Mouse (Mus musculus) c-Kit-positive CD71-negative TER-119-negative erythroid progenitor cells, embryonic 14.5 days (primary cell): ENCODE results near the gene Atl3.
A peak's percentile ranks its signal among the peaks of the same experiment; 100 is the strongest.
"Not testable (repeated sequence)": the region's sequence is repeated elsewhere in the genome, so short reads cannot be mapped to it uniquely, and the experiment has no call there.

ENCODE experiments used
- DNase-seq: peaks from one replicate; pipeline ENCODE4 v3.0.0-alpha.2; 2013; ENCODE audit warnings: low read depth

Gene Atl3

DNA sequence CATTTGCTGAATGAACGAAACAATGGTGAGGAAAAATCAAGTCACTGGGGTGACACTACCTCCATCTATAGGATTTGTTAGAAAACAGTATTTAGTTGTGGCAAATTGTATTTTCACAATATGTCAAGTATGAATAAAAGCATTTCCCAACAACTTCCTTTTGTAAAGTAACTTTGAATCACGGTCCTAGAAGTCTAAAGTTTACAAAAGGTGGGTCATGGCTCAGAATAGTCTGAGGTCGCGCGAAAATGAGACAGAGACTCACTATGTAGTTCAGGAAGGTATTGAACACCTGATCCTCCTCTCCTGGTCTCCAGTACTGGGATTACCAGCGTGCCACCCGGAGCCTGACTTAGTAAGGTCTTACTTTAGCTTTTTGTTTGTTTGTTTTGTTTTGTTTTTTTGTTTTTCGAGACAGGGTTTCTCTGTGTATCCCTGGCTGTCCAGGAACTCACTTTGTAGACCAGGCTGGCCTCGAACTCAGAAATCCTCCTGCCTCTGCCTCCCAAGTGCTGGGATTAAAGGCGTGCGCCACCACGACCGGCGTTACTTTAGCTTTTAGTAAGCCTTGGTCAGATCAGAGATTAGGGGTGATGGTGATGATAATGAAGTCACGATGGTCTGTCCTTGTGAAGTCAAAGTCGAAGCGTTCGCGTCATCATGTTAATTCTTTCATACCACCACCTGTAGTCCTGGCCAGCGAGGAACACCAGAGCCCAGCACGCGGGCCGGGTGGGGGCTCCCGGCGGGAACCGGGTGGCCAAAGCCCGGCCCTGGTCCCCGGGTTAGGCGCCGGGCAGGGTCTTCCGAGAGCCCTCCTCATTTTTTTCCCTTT lies at the start of gene Atl3:
Atl3 (plus strand) TSS at position 689 of the 835 bp plus-strand sequence.
- DNase-seq, result no peak

DNA sequence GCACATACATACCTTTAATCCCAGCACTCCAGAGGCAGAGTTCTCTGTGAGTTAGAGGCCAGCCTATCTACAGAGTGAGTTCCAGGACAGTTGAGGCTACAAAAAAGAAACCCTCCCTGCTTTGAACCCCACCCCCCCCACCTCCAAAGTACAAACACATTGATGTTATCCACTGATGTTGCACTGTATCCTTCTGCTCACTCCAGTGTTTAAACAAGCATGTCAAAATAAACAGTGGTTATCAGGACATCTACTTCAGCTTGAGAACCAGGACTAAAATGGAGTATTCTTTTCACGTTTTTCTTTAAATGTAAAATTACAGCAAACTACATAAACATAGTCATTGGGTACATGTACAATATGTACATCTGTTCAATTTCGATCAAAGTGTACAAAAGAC lies 48.7 kb upstream of the Atl3 start:
- DNase-seq, result no peak

DNA sequence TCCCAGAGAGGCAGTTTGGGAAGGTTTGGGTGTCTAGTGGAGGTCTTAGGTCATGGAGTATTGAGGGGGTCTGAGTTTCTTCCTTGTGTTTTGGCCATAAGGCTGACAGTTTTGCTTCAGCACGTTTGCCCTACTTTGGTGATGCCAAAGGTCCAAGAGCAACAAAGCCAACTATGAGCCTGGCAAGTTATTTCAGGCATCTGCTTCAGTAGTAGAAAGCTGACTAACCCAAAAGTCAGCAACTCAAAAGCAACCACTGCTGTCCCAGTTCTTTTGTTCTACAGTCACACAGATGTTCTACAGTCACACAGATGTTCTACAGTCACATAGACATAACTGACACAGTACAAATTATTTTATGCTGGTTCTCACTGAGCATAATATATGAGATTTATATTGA lies 48.2 kb upstream of the Atl3 start:
- no peak for DNase-seq

DNA sequence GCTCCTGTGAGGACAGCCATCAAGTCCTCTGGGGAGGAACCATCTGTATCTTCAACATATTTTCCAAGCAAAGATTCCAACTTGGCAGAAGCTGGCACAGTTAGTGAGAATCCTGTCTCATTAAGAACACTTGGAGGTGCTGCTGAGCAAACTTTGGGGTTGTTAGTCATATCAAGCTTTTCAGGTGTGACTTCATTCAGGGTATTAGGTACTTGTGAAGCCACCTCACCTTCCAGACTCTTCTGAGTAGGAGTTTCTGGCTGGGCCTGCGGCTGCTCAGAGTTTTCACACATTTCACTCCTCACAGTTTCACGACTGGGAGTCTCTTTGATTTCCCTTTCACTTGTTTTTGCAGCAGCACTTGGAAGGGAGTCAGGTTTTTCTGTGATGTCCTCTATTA lies 37.0 kb upstream of the Atl3 start:
- DNase-seq, result no peak

DNA sequence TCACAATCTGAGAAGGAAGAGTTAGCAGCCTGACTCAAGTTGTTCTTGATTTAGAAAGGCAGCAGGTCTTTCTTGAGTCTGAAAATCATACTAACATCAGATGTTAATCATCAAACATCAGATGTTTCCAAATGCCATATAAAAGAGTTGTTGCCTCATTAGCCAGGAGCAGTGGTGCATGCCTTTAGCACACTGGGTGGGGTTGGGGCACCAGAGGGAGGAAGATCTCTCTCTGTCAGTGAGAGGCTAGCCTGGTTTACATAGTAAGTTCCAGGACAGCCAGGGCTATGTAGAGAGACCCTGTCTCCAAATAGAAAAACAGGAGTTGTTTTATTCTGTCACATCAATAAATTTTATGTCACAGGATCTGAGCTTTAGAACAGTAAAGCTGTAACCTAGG lies 34.9 kb upstream of the Atl3 start:
- DNase-seq, result no peak

DNA sequence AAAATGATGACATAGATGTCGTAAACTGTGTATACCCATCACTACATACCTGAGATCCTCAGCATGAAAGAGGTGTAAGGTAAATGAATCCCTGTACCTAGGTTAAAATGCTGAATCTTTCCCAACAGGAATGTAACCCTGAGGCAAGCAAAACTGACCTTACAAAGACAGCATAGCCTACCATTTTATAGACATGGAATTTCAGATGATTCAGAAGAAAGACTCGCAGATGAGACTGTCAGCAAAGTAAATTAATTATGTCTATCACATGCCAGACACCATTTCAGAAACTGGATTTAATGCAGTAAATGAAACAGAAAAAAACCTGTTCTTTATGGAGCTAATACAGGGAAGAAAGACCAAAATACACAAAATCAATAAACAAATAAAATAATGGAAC lies 34.5 kb upstream of the Atl3 start:
- DNase-seq, result no peak

DNA sequence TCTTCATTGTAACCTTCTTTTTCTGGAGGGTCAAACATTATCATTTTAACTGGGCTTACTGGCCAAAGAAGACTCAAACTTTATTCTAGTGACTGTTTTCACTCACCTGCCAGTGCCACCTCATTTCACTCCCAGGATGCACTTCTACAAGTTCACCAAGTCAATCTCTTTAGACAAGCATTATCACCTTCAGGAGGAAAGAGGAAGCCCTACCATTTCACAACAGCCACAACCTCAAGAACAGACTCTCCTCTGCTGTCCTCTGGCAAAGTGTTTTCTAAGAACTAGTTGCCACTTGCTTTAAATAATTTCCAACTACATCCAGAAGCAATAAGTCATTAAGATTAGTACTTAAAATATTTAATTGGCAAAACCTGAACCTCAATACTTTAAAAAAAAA lies 25.9 kb upstream of the Atl3 start:
- no peak for DNase-seq

DNA sequence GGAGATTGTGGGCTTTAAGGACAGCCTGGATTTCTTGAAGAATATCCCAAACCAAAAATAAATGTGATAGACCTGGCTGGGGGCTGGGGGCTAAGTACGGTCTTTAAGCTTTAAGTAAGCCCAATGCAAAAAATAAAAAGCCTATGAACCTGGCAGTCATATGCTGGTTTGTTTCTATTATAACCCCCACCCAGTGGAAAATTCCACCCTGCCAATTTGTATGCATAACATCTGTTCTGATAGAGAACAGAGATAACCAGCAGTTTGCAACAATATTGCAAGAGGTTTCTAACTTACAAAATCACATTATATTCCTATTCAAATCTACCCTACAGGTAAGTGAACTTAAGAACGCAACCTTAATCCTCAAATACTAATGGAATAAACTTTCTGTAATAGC lies 23.2 kb upstream of the Atl3 start:
- no peak for DNase-seq

DNA sequence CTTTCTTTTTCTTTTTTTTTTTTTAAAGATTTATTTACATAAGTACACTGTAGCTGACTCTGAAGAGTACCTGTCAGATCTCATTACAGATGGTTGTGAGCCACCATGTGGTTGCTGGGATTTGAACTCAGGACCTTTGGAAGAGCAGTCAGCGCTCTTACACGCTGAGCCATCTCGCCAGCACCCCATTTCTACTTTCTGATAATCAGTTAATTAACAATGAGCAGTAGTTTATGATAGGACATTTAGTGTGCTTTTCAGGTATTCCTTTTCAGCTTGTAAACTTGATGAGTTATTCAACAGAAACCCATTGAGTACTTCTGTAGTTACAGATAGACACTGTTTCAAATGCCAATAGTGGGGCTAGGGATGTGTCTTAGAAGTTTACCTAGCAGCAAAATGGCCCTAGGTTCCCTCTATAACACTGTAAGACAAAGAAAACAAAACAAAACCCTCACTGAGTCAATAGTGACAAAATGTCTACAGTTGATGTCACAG lies 14.0 kb upstream of the Atl3 start:
- DNase-seq, result no peak

DNA sequence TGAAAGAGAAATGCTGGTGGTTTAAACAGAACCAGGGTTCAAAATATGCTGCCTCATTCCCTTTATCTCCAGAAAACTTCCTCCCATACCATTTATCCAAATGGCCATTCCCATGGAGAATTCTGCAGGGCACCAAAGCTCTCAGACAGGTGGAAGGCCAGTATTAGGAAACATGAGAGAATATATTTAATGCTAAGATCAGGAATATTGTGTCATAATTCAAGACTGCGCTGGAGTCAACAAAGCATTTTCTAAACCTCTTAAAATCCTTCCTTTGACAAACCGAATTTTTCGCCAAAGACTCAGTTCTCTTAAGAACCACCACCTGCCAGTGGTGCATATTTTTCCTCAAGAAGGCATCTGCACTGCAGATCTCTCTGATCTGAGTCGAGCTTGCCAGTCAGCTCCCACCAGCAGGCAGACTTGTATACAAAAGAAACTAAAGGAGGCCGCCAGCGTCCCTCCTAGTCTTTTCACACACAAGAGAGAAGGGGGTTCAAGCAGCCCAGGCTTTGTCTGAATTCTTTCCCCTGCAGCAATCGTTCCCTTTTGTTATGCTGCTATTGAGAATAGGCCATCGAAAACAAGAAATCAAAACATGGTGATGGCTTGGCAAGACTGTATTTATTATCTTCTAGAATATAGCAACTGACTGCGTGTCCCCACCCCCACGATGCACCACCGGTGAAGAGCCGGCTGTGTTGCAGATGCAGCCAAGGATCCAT lies 12.1 kb upstream of the Atl3 start:
- DNase-seq, result no peak

DNA sequence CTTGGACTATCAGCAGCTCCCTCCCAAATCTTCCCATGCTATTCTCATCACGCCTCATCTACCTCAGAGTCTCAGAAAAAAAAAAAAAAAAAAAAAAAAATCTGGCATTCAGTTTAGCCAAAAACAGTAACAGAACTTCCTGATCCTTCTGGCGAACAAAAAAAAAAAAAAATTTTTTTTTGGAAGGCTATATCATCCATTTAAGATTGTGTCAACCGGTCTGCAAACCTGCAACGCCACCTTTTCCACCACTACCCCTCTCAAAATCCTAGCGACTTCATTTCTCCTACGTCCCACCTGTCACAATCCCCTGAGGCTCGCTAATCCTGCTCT lies 11.6 kb upstream of the Atl3 start:
- no peak for DNase-seq

DNA sequence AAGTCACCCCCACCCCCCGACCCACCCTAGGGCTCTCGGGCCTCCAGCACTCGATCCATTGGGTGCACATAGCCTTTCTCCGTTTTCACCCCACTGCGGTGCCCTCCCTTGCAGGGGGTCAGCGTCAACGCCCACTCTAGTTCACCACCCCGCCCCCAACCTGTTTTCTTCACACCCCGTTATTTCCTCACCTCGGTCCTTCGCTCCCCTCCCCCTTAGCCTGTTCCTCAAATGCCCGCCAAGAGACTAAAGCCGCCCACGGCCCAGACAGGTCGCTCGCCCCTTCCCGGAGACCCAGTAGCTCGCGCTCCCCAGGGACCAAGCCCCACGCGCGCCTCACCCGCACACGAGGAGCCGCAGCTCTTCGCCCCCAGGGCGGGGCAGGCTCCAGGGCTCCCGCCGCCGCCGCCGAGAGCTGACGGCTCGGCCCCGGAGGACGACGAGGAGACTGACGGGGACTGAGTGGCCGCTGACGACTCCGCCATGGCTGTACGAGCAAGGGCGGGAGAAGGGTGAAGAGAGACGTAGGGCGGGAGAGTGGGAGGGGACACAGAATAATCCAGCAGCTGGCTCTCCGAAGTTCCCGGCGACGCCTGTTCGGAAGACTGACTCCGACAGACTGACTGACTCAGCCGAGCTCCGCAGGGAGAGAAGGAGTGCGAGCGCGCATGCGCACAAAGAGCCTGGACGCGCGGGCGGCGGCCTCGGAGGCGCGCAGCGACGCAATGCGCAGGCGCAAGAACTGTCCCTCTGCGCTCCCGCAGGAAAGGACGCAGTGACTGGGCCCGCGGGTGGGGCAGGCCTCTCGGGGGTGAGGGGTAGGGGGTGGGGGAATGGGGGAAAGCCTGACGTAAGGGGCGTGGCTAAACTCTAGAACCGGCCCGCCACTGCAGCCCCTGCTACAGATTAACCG lies 11.0 kb upstream of the Atl3 start, which contains the start of gene Rtn3:
Rtn3 (minus strand) TSS at position 683 of the 913 bp plus-strand sequence.
- DNase-seq, result peak; percentile 92

DNA sequence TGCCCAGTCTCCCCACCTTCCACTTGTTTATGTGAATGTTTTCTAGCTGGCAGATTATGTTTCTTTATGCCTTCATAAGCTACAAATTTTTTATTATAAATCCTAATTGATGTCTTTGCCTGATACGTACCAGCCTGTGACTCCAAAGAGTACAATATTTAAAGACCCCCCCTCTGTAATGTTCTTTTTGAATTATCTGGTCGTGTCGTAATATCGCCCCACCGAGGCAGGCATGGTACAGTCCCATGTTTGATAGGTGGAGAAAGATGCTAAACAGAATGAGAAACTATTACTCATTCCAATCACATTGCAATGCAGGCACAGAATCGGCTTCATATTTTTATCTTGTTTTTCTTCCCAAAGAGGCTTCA lies 10.3 kb upstream of the Atl3 start:
- DNase-seq, result no peak

DNA sequence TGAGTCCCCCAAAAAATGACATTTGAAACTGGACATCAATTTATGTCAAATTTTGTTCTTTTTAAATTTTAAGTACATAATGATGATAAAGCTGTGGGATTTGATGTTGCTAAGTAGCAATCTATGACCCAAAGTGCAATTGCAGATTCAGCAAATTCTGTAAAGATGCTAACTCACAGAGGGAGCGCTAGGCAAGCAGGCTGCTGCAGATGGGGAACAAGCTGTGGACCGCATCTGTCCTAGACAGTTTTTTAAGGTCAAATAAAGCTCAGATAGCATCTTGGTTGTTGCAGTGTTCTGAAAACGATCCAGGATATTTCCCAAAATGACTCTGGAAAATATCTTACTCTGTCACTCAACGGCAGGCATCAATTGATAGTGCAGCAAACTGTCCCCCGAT lies 9.8 kb upstream of the Atl3 start:
- DNase-seq, result no peak

DNA sequence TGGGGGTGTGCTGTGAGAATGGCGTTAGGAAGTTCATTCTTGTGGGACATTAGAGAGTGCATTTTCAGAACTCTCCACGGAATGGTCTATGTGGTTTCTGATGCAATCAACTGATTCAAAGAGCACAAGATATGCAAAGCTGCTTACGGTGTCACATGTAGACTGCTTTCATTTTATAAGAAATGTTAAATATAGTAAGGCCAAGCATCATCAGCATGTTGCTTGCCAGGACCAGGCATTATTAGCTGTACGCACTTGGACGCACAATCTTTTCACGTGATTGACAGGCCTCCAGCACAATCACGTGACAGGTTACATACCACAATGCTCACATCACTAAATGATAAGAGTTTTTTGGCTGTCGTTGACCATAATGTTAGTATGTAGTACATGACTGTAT lies 6.2 kb upstream of the Atl3 start:
- DNase-seq, result no peak

DNA sequence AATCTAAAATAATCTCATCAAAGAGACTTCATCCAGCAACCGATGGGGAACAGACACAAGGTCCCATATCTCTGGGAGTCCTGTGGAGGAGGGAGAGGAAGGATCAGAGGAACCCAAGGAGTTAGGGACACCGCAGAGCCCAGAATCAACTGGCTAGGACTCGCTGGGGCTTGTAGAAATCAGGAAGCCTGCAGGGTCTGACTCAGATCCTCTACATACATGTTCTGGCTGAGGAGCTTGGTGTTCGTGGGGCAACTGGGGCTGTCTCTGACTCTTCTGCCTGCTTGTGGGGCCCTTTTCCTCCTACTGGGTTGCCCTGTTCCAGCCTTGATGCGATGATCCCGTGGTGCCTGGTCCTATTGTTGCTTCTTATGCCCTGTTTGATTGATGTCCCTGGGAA lies 1.9 kb upstream of the Atl3 start:
- DNase-seq, result no peak

DNA sequence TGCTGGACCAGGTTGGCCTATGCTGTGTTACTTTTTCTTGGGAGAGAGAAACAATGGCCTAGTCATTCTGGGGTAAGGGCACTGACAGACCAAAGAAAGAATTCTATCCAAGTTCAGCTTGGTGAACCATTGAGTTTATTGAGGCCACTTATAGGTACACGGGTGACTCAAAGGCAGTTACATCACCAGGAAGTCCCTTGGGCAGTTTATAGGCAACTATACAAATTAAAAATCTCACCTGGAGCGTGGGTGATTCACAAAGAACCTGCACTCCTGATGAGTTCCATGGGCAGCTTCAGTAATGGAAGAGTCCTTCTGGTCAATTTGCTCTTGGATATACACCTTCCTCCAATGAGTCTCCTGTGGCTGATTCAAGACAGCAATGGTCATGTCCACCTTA lies 1.2 kb upstream of the Atl3 start:
- DNase-seq, result no peak

DNA sequence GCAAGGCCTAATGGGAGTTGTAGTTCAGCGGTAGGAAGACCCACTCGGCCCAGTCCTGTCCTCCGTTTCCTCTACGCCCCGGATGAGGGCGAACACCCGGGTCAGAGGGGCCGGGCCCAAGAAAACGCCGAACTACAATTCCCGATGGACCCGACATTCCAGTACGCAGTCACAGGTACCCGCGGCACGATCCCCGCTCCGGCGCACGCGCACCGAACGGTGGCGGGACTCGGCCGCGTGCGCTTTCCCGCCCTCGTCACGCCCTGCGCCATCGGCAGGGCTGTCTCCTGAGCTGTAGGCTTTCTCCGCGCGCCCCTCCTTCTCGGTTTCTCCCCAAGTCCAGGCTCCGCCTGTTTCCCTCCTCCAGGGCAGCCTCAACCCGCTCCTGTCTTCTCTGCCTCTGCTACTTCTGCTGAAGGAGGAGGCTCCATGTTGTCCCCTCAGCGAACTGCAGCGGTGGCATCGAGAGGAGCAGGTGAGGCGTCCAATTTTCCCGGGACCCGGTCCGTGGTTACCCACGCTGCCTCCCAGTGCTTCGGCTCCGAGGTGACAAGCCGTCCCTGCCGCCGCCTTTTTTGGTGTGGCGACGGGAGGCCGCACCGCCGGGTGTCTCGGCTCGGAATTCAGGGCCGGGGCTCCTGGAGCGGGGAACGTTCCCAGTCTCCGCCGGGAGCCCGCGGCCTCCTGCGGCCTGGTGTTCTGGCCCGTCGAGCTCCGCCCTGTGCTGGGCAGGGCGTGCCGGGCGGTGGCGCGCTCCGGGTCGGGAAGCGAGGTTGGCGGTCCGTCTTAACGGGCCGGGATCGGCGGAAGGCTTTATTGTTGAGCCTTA lies 561 bp downstream of the Atl3 start:
- DNase-seq, result peak; percentile 78

DNA sequence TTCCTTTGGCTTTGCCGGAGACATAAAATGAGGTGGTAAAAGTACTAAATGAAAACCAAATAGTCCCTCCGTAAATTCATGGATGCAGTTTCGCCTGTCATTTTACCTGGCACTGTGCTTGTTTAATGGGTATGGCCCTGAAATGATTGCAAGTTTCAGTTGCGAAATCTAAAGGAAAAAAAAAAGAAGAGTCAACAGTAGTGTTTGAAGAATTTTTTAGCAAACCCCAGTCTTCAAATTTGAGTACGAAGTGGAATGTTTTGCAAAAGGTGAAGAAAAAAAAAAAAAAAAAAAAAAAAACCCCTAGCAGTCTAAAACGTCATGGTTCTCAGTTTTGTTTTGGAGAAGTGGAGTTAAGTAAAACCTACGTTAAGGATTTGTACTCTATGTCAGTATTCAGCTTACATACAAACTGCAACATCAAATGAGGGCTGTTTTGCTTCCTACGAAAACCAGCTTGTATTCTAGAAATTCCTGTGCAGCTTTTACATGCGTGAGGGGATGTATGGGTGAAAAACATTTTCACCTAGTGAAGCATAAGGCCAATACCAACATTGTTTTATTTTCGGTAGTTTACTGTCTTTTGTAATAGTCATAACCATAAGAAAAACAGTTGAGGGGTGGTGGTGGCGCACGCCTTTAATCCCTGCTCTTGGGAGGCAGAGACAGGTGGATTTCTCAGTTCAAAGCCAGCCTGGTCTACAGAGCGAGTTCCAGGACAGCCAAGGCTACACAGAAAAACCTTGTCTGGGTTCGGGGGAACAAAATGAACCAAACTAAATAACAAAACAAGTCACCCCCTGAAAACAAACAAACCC lies 1.6 kb downstream of the Atl3 start:
- DNase-seq, result no peak

DNA sequence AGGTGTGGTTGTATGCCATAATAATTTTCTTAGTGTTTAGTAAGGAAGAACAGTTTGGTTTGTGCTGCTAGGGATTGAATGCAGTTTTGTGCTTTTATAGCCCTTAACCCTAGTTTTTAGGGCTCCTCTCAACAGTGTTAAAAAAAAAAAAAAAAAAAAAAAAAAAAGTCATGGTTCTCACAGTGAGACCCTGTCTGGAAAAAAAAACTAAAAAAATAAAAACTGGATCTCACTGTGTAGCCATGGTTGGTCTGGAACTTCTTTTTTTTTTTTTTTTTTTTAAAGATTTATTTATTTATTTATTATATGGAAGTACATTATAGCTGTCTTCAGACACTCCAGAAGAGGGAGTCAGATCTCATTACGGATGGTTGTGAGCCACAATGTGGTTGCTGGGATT lies 2.2 kb downstream of the Atl3 start:
- not testable (repeated sequence) for DNase-seq

DNA sequence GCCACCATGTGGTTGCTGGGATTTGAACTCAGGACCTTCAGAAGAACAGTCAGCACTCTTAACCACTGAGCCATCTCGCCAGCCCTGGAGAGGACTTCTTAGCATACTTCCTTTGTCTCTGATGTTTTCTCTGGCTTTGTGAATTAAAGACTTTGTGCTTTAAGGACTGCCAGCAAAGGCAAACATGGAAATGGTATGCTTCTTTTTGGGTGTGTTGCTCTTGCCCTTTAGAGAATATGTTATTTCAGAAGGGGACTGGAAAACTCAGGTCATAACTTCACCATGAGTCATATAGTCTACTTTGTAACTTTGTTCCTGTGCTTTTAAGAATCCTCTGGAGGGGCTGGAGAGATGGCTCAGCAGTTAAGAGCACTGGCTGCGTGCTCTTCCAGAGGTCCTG lies 5.0 kb downstream of the Atl3 start:
- no peak for DNase-seq
